Mouse (Mus musculus): ENCODE measurements at regions not wholly inside any gene's neighbourhood (a gene's known extent, or its start where the extent isn't known, plus 50 kb on each side); places are given as distances from the start of the nearest gene placed in this dataset.

- no peak for DNase-seq (ENCODE audit: low spot score in 2 of 2)
These were observed 69.6 kb downstream of the Cldn1 start for GRCm38 (mm10) chr16:26302045-26302444.

GRCm38 (mm10) chr16:26291692-26292091 is 79.9 kb downstream of the Cldn1 start:
- no peak for DNase-seq (ENCODE audit: low spot score in 2 of 2)

- DNase-seq (ENCODE audit: low spot score in 2 of 2): no peak
These were observed 86.0 kb downstream of the Cldn1 start for GRCm38 (mm10) chr16:26285627-26286026.

GRCm38 (mm10) chr16:26284713-26285112 is 86.9 kb downstream of the Cldn1 start:
- DNase-seq (ENCODE audit: low spot score in 2 of 2): no peak

- no peak for DNase-seq (ENCODE audit: low spot score in 2 of 2)
These were observed 89.2 kb downstream of the Cldn1 start for GRCm38 (mm10) chr16:26282418-26282817.

- DNase-seq (ENCODE audit: low spot score in 2 of 2): no peak
These were observed 90.1 kb downstream of the Cldn1 start for GRCm38 (mm10) chr16:26281496-26281895.

- no peak for DNase-seq (ENCODE audit: low spot score in 2 of 2)
These were observed 94.9 kb downstream of the Cldn1 start for GRCm38 (mm10) chr16:26276789-26277188.

- no peak for DNase-seq (ENCODE audit: low spot score in 2 of 2)
These were observed 118.8 kb downstream of the Cldn1 start for GRCm38 (mm10) chr16:26252824-26253223.

- DNase-seq (ENCODE audit: low spot score in 2 of 2): no peak
These were observed 119.9 kb downstream of the Cldn1 start for GRCm38 (mm10) chr16:26251698-26252097.

GRCm38 (mm10) chr16:26251027-26251426 is 120.6 kb downstream of the Cldn1 start:
- DNase-seq (ENCODE audit: low spot score in 2 of 2): no peak

GRCm38 (mm10) chr16:26248939-26249338 is 122.7 kb downstream of the Cldn1 start:
- DNase-seq (ENCODE audit: low spot score in 2 of 2): no peak

- no peak for DNase-seq (ENCODE audit: low spot score in 2 of 2)
These were observed 123.7 kb downstream of the Cldn1 start for GRCm38 (mm10) chr16:26247926-26248325.

- DNase-seq (ENCODE audit: low spot score in 2 of 2): no peak
These were observed 129.7 kb upstream of the P3h2 start for GRCm38 (mm10) chr16:26235239-26235638.

GRCm38 (mm10) chr16:26234113-26234512 is 128.5 kb upstream of the P3h2 start:
- peak; percentile 58 to 66 for DNase-seq (ENCODE audit: low spot score in 2 of 2)

GRCm38 (mm10) chr16:26231110-26231509 is 125.5 kb upstream of the P3h2 start:
- DNase-seq (ENCODE audit: low spot score in 2 of 2): no peak

GRCm38 (mm10) chr16:26211418-26211817 is 105.8 kb upstream of the P3h2 start:
- no peak for DNase-seq (ENCODE audit: low spot score in 2 of 2)

- no peak for DNase-seq (ENCODE audit: low spot score in 2 of 2)
These were observed 93.5 kb upstream of the P3h2 start for GRCm38 (mm10) chr16:26199125-26199524.

GRCm38 (mm10) chr16:26196345-26196744 is 90.8 kb upstream of the P3h2 start:
- no peak for DNase-seq (ENCODE audit: low spot score in 2 of 2)

- no peak for DNase-seq (ENCODE audit: low spot score in 2 of 2)
These were observed 80.0 kb upstream of the P3h2 start for GRCm38 (mm10) chr16:26185288-26186281.

GRCm38 (mm10) chr16:26184647-26185262 is 79.2 kb upstream of the P3h2 start:
- no peak for DNase-seq (ENCODE audit: low spot score in 2 of 2)

- no peak for DNase-seq (ENCODE audit: low spot score in 2 of 2)
These were observed 77.9 kb upstream of the P3h2 start for GRCm38 (mm10) chr16:26183530-26183929.

- no peak for DNase-seq (ENCODE audit: low spot score in 2 of 2)
These were observed 76.1 kb upstream of the P3h2 start for GRCm38 (mm10) chr16:26181716-26182115.
